Mouse (Mus musculus): ENCODE data around the gene Tchhl1.

- TF ChIP-seq POLR2A (IDR thresholded peaks at IDR 0.05; ENCODE audit: borderline replicate concordance, control insufficient read depth, low read depth, low read length) (no peak), CTCF (IDR thresholded peaks at IDR 0.05; ENCODE audit: control insufficient read depth, insufficient read depth, low read length) (no peak)
These were observed at the start of gene Tchhl1 for GRCm38 (mm10) chr3:93468561-93468960.
